Mouse (Mus musculus) thymus, postnatal 25 days (tissue): ENCODE measurements around the gene Agpat4.
"Not testable (repeated sequence)": the region's sequence is repeated elsewhere in the genome, so short reads cannot be mapped to it uniquely, and the experiment has no call there.

Experiments used
- DNase-seq: peaks from one replicate; pipeline ENCODE4 v3.0.0; 2022

Gene Agpat4

GRCm38 (mm10) chr17:12199933-12200332 is 81.4 kb downstream of the Agpat4 start:
- no peak for DNase-seq

- DNase-seq: no peak
These were observed 82.6 kb downstream of the Agpat4 start for GRCm38 (mm10) chr17:12201086-12201485.

GRCm38 (mm10) chr17:12203414-12203897 is 85.0 kb downstream of the Agpat4 start:
- DNase-seq: no peak

- DNase-seq: peak; percentile 20
These were observed 85.7 kb downstream of the Agpat4 start for GRCm38 (mm10) chr17:12204246-12204645.

GRCm38 (mm10) chr17:12204689-12205014 is 86.1 kb downstream of the Agpat4 start:
- no peak for DNase-seq

DNA sequence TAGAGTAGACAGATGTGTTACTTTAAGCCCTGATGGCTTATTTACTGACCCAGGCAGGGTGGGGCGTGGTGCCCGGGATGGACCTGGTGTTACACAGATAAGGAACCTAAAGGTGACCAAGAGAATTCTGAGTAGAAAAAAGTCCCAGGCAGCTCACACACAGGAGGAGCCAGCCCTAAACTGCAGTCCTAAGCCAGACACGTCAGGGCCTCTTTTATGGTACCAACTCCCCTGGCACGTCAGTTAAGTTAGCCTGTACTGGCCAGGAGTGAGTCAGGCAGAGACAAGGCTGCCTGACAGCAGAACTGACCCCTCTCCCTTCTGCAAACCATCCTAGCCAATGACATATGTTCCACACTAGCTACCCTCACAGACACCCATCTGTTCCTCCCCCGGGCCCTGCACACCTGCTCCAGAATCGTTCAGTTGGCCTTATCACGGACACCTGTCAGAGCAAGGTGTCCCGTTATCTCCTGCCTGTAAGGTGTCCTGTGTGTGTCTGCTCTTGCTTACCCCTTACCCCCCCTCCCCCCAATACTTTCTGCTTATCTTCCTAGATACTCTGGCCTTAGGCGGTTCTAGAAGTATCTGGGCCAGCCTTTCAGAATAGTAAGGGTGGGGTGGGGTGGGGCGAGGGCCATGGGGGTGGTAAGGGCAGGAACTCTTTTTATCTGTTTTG is 86.7 kb downstream of the Agpat4 start:
- DNase-seq: peak; percentile 20

DNA sequence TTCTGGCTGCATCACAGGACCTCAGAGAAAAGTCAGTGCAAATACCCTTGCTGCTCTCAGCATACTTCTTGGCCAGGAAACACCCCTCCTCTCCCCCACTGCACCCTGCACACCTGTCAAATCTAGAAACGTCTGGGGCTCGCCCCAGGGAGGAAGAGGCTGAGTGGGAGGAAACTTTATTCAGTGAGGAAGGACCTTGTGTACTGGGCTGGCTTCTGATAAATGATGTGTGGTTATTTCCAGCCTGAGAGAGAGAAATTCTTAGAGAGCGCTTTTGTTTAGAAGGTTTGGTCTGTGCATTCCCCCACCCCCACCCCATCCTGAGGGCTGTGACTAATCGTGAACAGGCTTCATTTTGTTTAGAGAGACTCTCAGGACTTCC is 87.2 kb downstream of the Agpat4 start:
- peak; percentile 64 for DNase-seq

GRCm38 (mm10) chr17:12206248-12206647 is 87.7 kb downstream of the Agpat4 start:
- DNase-seq: no peak

GRCm38 (mm10) chr17:12207022-12207548 is 88.6 kb downstream of the Agpat4 start:
- no peak for DNase-seq

DNA sequence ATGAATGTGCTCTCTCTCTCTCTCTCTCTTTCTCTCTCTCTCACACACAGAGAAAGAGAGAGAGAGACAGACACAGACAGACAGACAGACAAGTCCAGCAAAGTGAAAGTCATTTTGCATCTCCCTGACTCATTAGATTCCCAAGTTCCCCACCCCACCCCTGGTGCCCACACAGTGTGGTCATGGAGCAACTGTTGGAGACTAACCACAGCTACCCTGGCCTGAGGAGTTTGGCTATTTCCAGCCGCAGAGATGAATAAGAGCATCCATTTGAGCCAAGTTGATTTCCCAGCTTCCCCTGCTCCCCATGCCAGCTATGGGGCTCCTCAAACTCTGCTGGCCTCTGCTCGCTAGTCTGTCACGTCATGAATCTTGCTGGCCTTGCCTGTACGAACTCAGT is 91.0 kb downstream of the Agpat4 start:
- no peak for DNase-seq

DNA sequence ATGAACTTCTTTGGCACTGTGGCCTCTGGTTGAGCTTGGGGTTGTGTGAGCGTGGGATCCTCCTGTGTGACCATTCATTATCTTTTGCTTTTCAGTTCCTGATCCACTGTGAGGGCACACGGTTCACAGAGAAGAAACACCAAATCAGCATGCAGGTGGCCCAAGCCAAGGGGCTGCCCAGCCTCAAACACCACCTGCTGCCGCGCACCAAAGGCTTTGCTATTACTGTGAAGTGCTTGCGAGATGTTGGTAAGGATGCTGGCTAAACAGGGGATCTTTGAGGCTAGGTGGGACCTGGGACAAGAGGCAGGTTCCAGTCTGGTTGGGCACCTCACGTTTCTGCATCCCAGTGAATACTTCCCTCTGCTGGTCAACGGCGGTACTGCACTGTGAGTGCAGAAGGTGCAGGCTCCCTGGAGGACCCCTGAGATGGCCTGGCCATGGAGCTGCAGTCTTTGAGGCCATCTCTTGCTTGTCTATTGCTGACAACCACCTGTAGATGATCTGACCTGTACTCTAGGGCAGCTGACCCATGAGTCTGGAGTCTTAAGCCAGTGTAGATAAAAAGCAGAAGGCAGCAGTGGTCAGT is 92.1 kb downstream of the Agpat4 start:
- DNase-seq: peak; percentile 89

DNA sequence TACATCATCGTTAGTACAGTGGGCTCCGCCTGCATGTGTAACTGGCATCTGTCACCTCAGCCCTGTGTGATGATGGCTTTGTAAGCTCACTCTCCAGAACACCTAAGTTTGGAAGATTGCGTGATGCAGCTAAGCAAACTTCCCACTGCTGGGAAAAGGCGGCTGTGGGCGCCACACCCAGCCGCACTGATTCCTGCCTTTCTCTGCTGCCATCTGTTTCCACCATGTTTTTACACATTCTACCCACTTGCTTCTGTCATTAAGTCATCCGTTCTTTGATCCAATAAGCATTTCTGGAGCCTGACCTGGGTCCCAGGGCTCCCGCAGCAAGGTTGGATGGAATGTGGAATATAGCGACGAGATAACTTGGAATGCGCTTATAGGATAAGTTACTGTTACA is 93.4 kb downstream of the Agpat4 start:
- no peak for DNase-seq

DNA sequence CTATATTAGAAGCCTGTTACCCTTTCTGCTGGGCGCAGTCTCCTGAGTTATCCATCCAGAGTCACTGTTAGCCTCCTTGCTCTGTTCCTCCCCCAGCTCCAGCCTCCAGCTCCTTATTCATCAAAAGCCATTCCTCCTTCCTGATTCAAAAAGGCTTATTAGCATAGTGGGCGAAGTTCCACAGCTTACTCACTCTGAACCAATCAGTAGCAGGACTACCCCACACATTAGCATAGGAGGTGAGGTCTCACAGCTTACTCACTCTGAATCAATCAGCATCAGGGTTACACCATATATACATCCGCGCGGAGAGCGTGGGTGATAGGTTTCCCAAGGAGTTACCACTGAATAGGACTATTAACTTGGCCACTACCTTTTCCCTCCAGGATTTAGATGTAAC is 93.8 kb downstream of the Agpat4 start:
- DNase-seq: no peak

DNA sequence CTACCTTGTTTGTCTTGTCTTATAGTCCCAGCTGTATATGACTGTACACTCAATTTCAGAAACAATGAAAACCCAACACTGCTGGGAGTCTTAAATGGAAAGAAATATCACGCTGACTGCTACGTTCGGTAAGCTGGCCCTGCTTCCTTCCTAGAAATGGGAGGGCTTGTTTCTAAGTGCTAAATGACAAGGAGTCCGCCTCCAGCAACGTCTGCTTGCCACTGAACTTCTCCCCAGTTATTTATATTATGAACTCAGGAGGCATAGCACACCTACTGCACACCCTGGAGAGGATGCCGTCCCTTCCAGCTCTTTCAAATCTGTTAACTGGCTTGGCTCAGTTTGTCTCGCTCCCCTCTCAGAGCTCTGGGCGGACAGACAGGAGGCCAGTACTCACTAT is 94.9 kb downstream of the Agpat4 start:
- DNase-seq: no peak

DNA sequence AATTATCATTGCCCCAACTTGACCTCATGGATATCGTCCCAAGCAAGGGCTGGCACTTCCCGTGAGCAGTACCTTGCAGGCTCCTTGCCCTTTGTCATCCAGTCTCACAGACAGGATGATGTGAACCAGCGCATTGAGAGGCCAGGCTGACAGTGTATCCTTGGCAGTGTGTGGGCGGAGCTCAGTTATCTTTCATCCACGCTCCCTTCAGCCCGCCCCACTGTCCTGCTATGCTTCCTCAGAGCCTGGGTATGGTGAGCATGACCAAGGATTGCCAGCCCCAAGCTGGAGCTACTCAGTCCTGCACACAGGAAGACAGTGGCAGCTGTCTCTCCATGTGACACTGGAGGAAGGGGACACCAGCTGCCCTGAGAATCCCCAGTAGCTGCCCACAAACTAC is 97.7 kb downstream of the Agpat4 start:
- no peak for DNase-seq

- DNase-seq: no peak
These were observed 103.4 kb downstream of the Agpat4 start for GRCm38 (mm10) chr17:12221926-12222325.

- DNase-seq: no peak
These were observed 105.2 kb downstream of the Agpat4 start for GRCm38 (mm10) chr17:12223682-12224081.

DNA sequence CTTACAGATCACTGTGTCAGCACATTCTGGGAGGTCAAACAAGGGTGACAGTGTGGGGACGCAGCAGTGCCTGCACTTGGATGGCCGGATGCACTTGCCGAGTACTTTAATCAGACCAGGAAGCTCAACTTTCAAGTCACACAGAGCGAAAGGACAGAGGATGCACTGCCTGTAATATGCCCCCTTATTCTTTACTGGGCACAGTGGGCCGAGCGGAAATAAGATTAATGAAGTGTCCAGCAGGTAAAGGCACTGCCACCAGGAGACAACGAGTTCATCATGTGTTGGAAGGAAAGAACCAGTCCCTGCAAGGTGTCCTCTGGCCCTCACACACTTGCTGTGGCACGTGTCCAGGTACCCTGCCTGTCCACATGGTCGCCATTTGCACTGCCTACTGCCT is 105.6 kb downstream of the Agpat4 start:
- no peak for DNase-seq

DNA sequence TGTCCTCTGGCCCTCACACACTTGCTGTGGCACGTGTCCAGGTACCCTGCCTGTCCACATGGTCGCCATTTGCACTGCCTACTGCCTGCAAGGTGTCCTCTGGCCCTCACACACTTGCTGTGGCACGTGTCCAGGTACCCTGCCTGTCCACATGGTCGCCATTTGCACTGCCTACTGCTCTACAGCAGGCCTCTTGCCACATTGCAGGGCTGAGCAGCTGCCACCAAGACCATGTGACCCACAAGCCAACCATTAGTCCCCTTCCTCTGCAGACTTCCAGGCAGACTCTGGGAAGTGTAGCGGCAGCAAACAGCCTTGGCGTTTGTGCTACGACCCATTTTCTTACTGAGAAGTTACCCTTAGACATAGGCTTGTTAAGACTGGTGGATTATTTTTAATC is 106.0 kb downstream of the Agpat4 start:
- not testable (repeated sequence) for DNase-seq

GRCm38 (mm10) chr17:12225227-12225626 is 106.7 kb downstream of the Agpat4 start:
- no peak for DNase-seq

DNA sequence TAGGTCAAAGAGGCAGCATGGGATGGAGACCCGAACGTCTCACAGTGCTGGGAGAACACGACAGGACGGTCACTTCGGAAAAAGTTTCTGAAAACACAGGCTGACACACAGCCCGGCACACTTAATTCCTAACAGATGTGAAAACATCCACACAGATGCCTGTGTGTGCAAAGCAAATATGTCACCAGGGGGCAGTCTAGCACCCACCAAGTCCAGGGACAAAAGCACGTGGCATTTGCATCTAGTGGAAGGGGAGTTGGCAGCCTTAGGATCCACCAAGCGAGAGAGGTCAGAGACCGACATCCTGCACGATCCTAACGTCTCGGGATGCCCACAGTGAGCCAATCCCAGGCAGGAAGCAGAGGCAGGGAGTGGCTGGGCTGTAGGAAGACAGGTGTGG is 108.0 kb downstream of the Agpat4 start:
- peak; percentile 36 for DNase-seq

GRCm38 (mm10) chr17:12228001-12228400 is 109.5 kb downstream of the Agpat4 start:
- DNase-seq: no peak

GRCm38 (mm10) chr17:12228471-12228870 is 110.0 kb downstream of the Agpat4 start:
- no peak for DNase-seq

DNA sequence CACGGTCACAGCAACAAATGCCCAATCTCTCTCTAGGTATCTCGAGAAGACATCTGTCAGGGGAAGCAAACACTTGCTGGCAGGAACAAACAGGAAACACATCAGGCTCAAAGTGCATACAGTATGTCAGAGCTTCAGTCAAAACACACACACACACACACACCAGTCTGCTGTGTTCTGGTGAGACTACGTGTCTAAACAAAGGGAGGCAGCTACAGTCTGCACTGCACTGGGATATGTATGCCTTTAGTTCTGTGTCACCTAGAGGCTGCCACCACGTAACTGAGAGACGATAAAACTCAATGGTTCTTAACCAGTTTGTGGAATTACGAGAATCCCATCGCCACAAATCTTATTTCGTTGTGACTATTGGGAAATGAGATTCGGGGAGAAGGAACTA is 111.3 kb downstream of the Agpat4 start:
- DNase-seq: no peak

- DNase-seq: no peak
These were observed 111.7 kb downstream of the Agpat4 start for GRCm38 (mm10) chr17:12230167-12230566.
